Mouse (Mus musculus): Measurements from ENCODE around the gene Bud31. TPM values are rescaled to one million over a fixed set of nuclear protein-coding genes. Genes with fewer than 3 reads are reported as not detected.
"Not testable (repeated sequence)": the region's sequence is repeated elsewhere in the genome, so short reads cannot be mapped to it uniquely, and the experiment has no call there.

The Bud31 gene
- polyA plus RNA-seq, 2 experiments from 2014 or later = 105 to 106 TPM

DNA sequence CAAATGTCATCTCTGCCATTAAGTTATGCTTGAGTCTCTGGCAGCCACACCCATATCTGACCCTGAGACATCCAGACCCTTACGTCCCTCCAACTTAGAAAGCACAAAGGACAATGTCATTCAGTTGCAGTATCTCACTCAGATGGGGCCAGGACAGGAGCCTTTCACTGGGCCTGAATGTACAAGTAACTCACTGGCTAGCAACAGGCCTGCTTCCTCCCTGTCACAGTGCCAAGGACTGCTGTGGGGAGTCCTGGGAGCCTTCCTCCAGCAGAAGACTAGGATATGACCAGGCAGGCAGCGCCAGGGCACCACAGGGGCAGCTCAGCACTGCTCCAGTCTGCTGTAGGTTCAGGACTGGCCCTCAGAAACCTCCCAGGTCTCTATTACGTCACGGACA, 11.0 kb upstream of the Bud31 start:
- no peak for ATAC-seq

- not testable (repeated sequence) for ATAC-seq
Measured at GRCm38 (mm10) chr5:145129773-145130172, 10.4 kb upstream of the Bud31 start.

DNA sequence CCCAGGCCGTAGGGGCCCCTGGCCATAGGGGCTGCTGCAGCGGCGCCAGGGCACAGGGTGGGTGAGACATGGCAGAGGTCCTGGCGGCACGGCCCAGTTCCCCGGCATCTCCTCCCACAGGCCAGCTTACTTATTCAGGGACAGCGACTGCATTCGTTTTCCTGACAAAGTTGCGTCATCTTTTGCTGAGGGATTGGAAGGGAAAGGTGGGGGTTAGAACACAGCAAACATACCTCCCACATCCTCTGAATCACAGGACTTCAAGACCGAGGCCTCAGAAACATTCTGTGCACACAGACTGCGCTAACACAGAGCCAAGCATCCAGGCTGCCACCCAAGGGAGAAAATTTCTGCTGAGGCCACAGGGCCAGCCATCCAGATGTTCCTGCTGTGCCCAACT, 10.0 kb upstream of the Bud31 start:
- ATAC-seq = no peak

DNA sequence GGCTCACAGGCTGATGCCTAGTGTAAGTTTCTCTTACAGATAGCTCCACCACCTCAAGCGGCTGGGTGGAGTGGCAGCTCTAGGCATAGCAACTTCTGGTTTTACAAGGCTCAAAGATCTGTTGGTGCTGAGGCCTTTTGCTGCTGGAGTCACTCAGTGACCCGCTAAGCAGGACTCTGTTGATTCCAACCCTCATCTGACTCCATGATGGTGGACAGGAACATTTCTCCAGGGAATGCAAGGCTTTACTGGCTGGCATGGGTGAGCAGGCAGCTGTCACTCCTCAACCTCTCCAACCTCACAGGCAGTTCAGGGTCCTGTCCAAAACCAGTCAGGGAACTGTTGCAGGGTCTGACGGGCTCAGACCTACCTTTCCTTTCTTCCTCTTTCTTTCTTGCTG, 9.2 kb upstream of the Bud31 start:
- no peak for ATAC-seq

- ATAC-seq = not testable (repeated sequence)
Measured at GRCm38 (mm10) chr5:145133275-145133674, 6.9 kb upstream of the Bud31 start.

DNA sequence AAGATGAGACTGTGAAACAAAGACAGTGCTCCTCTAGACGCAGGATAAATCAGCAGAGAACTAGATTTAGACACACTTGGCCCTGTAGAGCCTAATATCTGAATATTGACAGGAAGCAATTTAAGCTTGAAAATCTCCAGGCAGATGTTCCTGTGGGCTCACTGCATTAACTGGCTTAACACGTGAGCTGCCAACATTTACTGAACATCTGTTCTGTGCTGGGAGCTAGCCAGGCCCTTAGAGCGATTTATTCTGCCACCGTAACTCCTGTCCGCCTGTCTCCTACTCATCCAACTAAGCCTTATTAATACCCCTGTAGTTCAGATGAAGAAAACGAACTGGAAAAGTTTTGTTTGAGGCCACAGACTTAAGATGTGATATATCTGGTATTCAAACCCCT, 1.3 kb upstream of the Bud31 start:
- ATAC-seq = no peak

GRCm38 (mm10) chr5:145140611-145141010, 449 bp downstream of the Bud31 start:
- peak; percentile 2 for ATAC-seq

GRCm38 (mm10) chr5:145147748-145148147, 7.6 kb downstream of the Bud31 start:
- no peak for ATAC-seq

DNA sequence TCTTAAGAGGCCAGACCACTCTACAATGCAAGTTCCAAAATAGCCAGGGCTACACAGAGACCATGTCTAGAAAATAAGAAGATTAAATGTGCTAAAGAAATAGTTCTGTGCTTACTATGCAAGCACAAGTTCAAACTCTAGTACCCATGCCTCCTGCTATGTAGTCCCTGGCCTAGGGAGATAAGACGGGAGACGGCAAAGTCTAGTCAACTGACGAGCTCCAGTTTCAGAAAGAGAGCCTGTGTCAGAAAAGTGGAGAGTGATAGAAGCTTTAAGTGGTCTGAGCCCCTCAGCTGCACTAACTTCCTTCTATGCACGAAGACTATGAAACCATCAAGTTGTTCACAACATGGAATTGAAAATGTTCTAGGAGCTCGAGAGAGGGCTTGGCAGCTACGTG, 9.1 kb downstream of the Bud31 start:
- no peak for ATAC-seq

DNA sequence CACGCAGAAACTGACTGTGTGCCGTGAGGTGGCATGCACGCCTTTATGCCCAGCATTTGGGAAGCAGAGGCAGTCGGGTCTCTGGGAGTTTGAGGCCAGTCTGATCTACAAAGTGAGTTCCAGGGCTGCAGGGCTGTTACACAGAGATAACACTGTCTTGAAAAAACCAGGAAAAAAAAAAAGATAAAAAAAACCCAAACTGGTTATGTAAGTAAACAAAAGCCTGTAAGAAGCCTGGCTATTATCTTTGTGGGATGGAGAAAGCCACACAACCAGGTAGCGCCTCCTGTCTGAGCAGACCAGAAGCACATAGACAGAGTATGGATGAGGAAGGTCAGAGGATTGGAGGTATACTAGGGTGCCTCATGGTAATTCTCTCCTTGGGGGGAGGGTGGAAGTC, 12.5 kb downstream of the Bud31 start:
- no peak for ATAC-seq

GRCm38 (mm10) chr5:145161361-145161760, 21.2 kb downstream of the Bud31 start:
- no peak for ATAC-seq

GRCm38 (mm10) chr5:145164710-145165109, 24.5 kb downstream of the Bud31 start:
- no peak for ATAC-seq

DNA sequence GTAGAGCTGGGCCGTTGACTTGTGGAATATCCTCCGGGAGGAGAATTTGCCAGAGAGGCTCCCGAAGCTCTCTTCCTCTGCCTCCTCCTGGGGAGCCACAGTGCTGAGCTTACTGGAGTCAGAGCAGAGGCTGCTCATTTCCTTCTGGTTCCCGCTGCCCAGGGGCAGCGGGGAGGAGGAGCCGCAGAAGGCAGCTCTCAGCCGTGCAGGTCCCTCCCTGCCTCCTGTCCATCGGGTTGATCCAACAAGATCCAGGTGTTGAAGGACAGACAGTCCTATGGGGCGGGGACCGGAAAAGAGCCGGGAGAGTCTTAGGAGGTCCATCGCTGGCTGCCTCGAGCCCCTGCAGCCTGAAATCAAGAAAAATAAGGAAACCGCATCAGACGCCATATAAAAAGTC, 25.0 kb downstream of the Bud31 start:
- ATAC-seq = no peak

DNA sequence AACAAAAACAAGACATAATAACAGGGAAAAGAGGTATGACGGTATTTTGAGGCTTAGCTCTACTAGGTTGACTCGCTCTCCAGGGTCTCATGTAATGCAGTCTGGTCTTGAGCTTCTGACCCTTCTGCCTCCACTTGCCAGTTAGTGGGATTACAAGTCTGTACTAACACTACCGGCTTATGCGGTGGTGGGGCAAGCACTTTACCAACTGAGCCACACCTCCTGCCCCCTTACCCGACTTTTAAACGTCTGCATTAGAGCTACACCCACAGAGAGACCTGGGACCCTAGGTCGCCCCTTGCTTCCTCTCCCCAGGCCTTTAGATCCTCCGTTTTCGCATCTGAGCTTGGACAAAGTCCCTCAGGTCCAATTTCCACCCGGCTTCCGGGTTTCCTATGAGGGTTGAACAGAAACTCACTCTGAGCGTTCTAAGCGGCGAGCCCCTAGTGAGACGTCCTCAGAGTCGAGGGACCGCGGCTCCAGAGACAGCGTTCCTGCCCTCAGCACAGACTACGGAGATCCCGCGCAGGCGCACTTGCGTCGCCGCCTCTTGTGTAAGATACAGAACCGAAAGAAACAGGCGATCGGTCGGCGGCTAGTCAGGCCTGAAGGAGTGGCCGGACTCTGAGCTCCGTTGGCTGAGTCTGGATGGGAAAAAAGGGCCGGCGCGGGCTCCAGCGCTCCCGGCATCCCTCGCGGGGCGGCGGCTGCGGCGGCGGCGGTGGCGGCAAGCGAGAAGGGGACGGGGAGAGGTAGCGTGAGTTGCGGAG, 26.6 kb downstream of the Bud31 start, which contains the start of the genes Ptcd1 and Cpsf4:
TSS of gene Ptcd1 (minus strand) at position 573 of the 770 bp plus-strand sequence.
TSS of gene Cpsf4 (plus strand) at position 678 of the 770 bp plus-strand sequence.
- peak; percentile 95 for ATAC-seq

- no peak for ATAC-seq
Measured at GRCm38 (mm10) chr5:145167306-145167661, 27.1 kb downstream of the Bud31 start.

GRCm38 (mm10) chr5:145178461-145178980, 38.4 kb downstream of the Bud31 start:
- no peak for ATAC-seq

GRCm38 (mm10) chr5:145185244-145185643, 45.1 kb downstream of the Bud31 start:
- ATAC-seq = no peak

- ATAC-seq = no peak
Measured at GRCm38 (mm10) chr5:145189416-145189815, 49.3 kb downstream of the Bud31 start.

GRCm38 (mm10) chr5:145190373-145190772, 50.2 kb downstream of the Bud31 start:
- no peak for ATAC-seq

GRCm38 (mm10) chr5:145190875-145191798, 51.0 kb downstream of the Bud31 start:
- ATAC-seq = peak; percentile 90

- ATAC-seq = no peak
Measured at GRCm38 (mm10) chr5:145191962-145192361, 51.8 kb downstream of the Bud31 start, which contains the start of gene Atp5j2. Gene Atp5j2, minus strand, starts transcription at chr5:145192062.
